Mouse (Mus musculus) limb, embryonic 15.5 days (tissue): ENCODE results near the gene Rps19bp1. TPM values are rescaled to one million over a fixed set of nuclear protein-coding genes. Genes with fewer than 3 reads are reported as not detected.

ENCODE experiments used
- ATAC-seq: fragments of 200-750 bp; cut with Nextera tagmentation; 2 replicates; pipeline ENCODE4 v1.8.0; 2017; ENCODE audit warnings: low read depth, moderate TSS enrichment; ENCODE audit not compliant: insufficient number of reproducible peaks, low FRiP score, low TSS enrichment
- H3K27ac ChIP-seq: fragments of 300-500 bp; sonication (generic); 2 replicates; pipeline ENCODE4 v1.5.1; 2015; ENCODE audit warnings: moderate library complexity, mild to moderate bottlenecking, inconsistent platforms
- H3K27me3 ChIP-seq: fragments of 300-500 bp; sonication (generic); 2 replicates; pipeline ENCODE4 v1.6.1; 2015; ENCODE audit warnings: inconsistent platforms
- H3K36me3 ChIP-seq: fragments of 300-500 bp; sonication (generic); 2 replicates; pipeline ENCODE4 v1.6.1; 2015; ENCODE audit warnings: inconsistent platforms
- H3K4me1 ChIP-seq: fragments of 300-500 bp; sonication (generic); 2 replicates; pipeline ENCODE4 v1.6.1; 2015; ENCODE audit warnings: inconsistent platforms
- H3K4me2 ChIP-seq: fragments of 300-500 bp; sonication (generic); 2 replicates; pipeline ENCODE4 v1.6.1; 2015; ENCODE audit warnings: mild to moderate bottlenecking, inconsistent platforms
- H3K4me3 ChIP-seq: fragments of 300-500 bp; sonication (generic); 2 replicates; pipeline ENCODE4 v1.5.1; 2015; ENCODE audit warnings: mild to moderate bottlenecking, inconsistent platforms
- H3K9ac ChIP-seq: fragments of 300-500 bp; sonication (generic); 2 replicates; pipeline ENCODE4 v1.6.1; 2015; ENCODE audit warnings: inconsistent platforms
- H3K9me3 ChIP-seq: fragments of 300-500 bp; sonication (generic); 2 replicates; pipeline ENCODE4 v1.6.1; 2016; ENCODE audit warnings: inconsistent platforms
- WGBS: fragments of 180-500 bp; shearing (Covaris S2); methylation state at CpG from one replicate; pipeline ENCODE4 v1.1.7; 2015; 5-methylcytosine and 5-hydroxymethylcytosine counted together
- polyA plus RNA-seq: library from polyadenylated mRNA; unstranded; fragments of >200 nt; fragmentation: Nextera tagmentation; extraction: Ambion mirVana; gene quantifications from 2 replicates; pipeline ENCODE4 v1.2.1, GENCODE M21; 2015

Gene Rps19bp1
- polyA plus RNA-seq, 1 experiment from 2014 or later: 57.0 TPM

DNA sequence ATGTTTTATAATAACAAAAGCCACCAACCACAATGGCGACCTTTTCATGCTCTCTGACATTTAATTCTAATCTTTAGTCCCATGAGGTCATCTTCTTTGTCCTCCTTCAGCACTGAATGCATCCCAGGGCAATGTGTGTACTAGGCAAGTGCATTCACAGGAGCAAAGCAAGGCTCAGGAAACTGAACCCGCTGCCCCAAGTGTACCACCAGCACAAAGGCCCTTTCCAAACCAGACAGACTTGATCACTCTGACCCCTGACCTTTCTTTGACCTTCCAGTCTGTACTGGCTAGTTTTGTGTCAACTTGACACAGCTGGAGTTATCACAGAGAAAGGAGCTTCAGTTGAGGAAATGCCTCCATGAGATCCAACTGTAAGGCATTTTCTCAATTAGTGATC, 31.8 kb downstream of the Rps19bp1 start:
- H3K9me3 ChIP-seq: no peaks in the 10 kb centered on the region
- ATAC-seq: no peak
- H3K9ac ChIP-seq: no peak overlapping the region
- 73% methylated on average over 2 of the region's 2 CpGs for WGBS
- no peak overlapping the region for H3K4me3 ChIP-seq
- H3K27me3 ChIP-seq: no peaks in the 10 kb centered on the region
- H3K36me3 ChIP-seq: peaks cover 17% of the 10 kb centered on the region
- no peak overlapping the region for H3K27ac ChIP-seq
- peaks cover 16% of the 10 kb centered on the region for H3K4me1 ChIP-seq
- H3K4me2 ChIP-seq: no peak overlapping the region

DNA sequence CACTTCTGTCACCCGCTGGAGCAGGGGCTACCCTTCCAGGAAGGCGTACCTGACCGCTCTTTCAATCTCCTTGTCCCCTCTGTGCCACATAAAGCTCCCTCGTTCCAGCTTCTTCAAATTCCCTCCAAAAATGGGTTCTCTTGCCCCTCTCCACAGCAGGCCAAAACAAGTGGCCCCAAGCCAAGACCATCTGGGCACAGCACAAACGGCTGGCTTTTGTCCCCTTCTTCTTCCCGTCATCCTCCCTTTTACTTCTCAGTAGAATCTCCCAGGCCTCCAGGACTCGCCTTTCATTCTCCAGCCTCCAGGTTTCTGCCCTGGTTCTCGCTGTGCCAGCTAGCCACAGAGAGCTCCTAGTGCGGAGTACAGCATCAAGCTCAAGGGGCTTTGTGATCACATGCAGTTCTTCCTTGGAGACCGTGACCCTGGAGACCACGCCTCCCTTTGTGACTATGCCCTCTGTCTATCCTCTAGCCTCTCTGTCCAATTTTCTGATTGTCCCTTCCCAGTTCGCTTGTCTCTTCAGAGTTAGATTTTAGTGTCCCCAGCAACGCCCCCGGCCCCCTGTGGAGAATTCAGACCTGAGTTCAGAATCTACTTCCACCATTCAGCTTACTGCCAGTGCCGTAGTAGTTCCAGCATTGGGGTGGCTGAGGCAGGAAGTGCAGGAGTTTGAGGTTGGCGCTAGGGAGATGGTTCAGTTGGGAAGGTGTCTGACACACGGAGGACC, 35.9 kb downstream of the Rps19bp1 start:
- Histone ChIP-seq H3K27ac (no peak overlapping the region), H3K9me3 (no peaks in the 10 kb centered on the region), H3K4me3 (no peak overlapping the region), H3K4me1 (peaks cover 2% of the 10 kb centered on the region), H3K27me3 (no peaks in the 10 kb centered on the region), H3K36me3 (no peaks in the 10 kb centered on the region), H3K9ac (no peak overlapping the region), H3K4me2 (no peak overlapping the region)
- WGBS: 74% methylated on average over 17 of the region's 17 CpGs
- ATAC-seq: no peak

DNA sequence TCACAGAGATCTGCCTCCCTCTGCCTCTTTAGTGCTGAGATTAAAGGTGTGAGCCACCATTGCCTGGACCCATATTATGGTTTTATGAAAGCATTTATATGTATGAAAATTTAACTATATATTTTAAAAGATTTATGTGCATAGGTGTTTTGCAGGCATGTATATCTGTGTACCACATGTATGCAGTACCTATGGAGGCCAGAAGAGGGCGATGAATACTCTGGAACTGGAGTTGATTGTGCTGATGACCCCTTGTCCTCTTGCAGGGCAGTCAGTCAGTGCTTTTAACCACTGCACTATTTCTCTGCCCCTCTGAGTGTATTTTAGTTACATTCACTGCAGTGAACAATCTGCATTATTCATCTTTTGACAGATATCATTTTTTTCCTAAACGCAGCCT, 38.3 kb downstream of the Rps19bp1 start:
- Histone ChIP-seq H3K36me3 (no peaks in the 10 kb centered on the region), H3K4me1 (no peaks in the 10 kb centered on the region), H3K27me3 (no peaks in the 10 kb centered on the region), H3K4me3 (no peak overlapping the region), H3K27ac (no peak overlapping the region), H3K9ac (no peak overlapping the region), H3K9me3 (no peaks in the 10 kb centered on the region), H3K4me2 (no peak overlapping the region)
- ATAC-seq: no peak
- 45% methylated on average over 2 of the region's 2 CpGs for WGBS

DNA sequence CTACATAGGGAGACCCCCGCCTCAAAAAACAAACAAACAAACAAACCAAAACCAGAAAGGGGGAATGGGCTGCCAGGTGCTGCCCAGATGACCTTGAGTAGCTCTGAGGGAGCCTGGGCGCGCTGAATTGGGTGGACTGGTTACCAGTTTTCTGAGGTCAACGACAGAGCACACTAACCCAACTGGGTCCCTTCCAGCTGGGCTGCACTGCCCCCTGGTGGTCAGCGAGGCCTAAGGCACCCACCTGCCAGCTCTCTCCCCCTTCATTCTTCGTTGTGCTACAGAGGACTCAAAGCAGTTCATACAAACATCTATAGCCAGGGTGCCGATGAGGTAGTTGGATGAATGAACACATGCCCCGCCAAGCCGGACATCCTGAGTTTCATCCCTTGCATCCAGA, 38.9 kb downstream of the Rps19bp1 start:
- WGBS: 30% methylated on average over 9 of the region's 9 CpGs
- no peaks in the 10 kb centered on the region for H3K9me3 ChIP-seq
- H3K27ac ChIP-seq: no peak overlapping the region
- no peak for ATAC-seq
- no peak overlapping the region for H3K4me3 ChIP-seq
- H3K36me3 ChIP-seq: no peaks in the 10 kb centered on the region
- no peaks in the 10 kb centered on the region for H3K4me1 ChIP-seq
- H3K27me3 ChIP-seq: no peaks in the 10 kb centered on the region
- no peak overlapping the region for H3K9ac ChIP-seq
- no peak overlapping the region for H3K4me2 ChIP-seq

DNA sequence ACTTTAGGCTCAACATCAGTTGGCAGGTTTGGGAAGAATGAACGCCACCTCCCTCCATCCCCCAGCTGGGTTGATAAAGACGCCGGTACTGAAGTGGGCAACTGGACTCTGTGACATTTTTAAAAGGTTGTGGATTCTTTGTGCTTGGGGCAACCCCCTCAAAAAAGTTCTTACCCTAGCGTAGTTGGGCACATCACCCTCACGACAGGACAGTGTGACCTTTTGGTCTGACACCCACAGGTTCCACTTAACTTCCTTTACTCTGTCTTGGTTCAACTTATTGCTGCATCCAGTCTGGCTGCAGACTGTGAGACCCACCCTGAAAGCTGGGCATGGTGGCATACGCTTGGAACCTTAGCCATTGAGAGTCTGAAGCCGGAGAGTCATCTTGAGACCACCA, 40.4 kb downstream of the Rps19bp1 start:
- no peaks in the 10 kb centered on the region for H3K4me1 ChIP-seq
- H3K9ac ChIP-seq: no peak overlapping the region
- H3K36me3 ChIP-seq: no peaks in the 10 kb centered on the region
- H3K9me3 ChIP-seq: no peaks in the 10 kb centered on the region
- no peak overlapping the region for H3K27ac ChIP-seq
- no peak overlapping the region for H3K4me3 ChIP-seq
- H3K4me2 ChIP-seq: no peak overlapping the region
- H3K27me3 ChIP-seq: no peaks in the 10 kb centered on the region
- ATAC-seq: no peak
- WGBS: 92% methylated on average over 7 of the region's 7 CpGs

DNA sequence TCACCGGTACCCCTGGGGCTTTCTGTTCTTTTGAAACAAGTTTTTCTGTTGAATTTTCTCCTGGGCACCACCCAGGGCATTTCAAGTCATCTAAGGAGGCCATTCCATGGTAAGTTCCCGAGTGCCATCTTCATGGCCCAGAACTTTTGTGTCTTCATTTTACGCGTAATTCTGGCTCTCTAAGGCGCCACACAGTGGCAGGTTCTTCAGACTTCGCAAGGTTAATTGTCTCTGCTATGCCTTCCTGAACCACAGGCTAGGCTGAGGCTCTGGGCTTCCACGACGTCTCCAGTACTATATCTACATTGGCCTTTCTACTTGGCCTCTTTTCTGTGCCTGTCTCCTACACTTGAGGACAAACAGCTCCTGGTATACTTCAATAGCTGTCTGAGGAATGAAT, 43.1 kb downstream of the Rps19bp1 start:
- H3K36me3 ChIP-seq: no peaks in the 10 kb centered on the region

DNA sequence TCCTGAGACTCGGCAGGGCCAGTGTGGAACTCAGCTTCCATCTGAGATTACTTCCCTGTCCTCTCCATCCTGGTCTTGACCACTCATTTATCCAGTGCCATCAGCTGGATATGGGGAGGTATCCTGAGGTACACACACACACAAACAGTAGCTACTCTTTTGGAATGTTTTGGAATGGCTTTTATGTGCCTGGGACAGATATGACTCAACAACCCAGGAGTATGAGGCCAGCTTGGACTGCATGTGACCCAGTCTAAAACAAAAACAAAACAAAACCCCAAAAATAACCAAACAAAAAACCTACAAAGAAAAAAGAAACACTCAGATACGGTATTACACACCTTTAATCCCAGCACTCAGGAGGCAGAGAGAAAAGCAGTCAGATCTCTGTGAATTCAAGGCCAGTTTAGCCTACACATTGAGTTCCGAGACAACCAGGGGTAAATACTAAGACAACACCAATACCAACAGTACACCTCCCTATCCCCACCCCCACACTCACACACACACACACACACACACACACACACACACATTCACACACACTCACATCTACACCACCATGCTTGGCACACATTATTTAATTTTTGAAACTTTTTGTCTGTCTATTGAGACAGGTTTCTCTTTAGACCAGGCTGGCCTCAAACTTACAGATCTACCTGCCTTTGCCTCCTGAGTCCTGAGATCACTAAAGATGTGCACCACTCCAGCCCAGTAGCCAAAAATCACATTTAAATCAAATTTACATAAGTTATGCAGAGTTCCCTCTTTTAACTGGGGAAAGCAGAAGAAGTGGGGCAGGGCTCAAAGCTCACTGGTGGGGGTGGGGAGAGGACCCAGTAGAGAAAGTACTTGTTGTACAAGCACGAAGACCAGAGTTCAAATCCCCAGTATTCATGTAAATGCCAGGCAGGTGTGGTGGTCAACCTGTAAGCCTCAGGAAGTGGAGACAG, 44.1 kb downstream of the Rps19bp1 start:
- H3K4me3 ChIP-seq: no peak overlapping the region
- no peaks in the 10 kb centered on the region for H3K9me3 ChIP-seq
- H3K27ac ChIP-seq: no peak overlapping the region
- WGBS: 63% methylated on average over 4 of the region's 4 CpGs
- H3K36me3 ChIP-seq: no peaks in the 10 kb centered on the region
- no peak for ATAC-seq
- H3K4me2 ChIP-seq: no peak overlapping the region
- no peaks in the 10 kb centered on the region for H3K4me1 ChIP-seq
- no peaks in the 10 kb centered on the region for H3K27me3 ChIP-seq
- H3K9ac ChIP-seq: no peak overlapping the region

More for the DNA sequence above, 43.1 kb downstream of the Rps19bp1 start:
- Histone ChIP-seq H3K27me3 (no peaks in the 10 kb centered on the region), H3K9me3 (no peaks in the 10 kb centered on the region), H3K4me3 (no peak overlapping the region), H3K4me1 (no peaks in the 10 kb centered on the region), H3K27ac (no peak overlapping the region), H3K4me2 (no peak overlapping the region), H3K9ac (no peak overlapping the region)
- ATAC-seq: no peak
- WGBS: 67% methylated on average over 8 of the region's 8 CpGs

DNA sequence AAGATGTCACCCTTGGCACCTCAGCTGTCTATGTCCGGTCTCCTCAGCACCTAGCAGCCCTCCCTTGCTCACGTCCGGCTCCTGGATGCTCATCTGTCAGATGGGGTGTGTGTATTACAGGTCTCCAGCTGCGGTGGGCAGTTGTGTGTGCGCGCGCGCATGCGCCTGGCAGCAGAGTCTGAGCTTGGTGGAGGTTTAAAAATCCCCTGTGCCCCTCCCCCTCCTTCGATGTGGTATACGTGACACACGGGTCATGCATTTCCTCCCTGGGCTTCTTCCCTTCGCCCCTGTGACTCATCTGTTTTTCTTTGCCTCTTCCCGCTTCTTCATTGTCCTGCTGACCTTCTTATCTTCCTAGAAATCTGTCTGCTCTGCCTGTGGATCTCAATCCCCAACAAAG, 44.9 kb downstream of the Rps19bp1 start:
- H3K36me3 ChIP-seq: no peaks in the 10 kb centered on the region
- no peaks in the 10 kb centered on the region for H3K27me3 ChIP-seq
- no peak for ATAC-seq
- H3K4me1 ChIP-seq: no peaks in the 10 kb centered on the region
- WGBS: 40% methylated on average over 14 of the region's 14 CpGs
- H3K9ac ChIP-seq: no peak overlapping the region
- H3K4me3 ChIP-seq: no peak overlapping the region
- H3K9me3 ChIP-seq: no peaks in the 10 kb centered on the region
- no peak overlapping the region for H3K27ac ChIP-seq
- no peak overlapping the region for H3K4me2 ChIP-seq

DNA sequence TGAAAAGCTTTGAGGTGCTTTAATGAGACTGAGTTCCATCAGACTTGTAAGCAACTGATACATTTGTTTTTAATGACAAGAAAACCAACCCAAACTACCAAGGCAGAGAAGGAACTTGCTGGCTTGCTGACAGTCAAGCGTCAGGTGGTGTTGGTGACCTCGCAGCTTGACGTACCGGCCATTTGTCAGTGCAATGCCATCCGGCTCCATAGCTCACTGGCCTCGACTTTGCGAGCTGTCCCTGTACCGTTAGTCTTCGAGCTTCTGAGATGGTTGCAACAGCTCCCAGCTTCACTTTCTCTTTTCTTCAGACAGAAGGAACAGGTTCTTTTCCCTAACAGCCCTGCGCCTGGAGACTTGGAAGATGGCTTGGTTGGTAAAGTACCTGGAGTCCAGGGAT, 46.6 kb downstream of the Rps19bp1 start:
- H3K27me3 ChIP-seq: no peaks in the 10 kb centered on the region
- 80% methylated on average over 10 of the region's 10 CpGs for WGBS
- no peaks in the 10 kb centered on the region for H3K4me1 ChIP-seq
- no peak overlapping the region for H3K4me3 ChIP-seq
- H3K9ac ChIP-seq: no peak overlapping the region
- ATAC-seq: no peak
- H3K27ac ChIP-seq: no peak overlapping the region
- H3K9me3 ChIP-seq: no peaks in the 10 kb centered on the region
- H3K36me3 ChIP-seq: peaks cover 9% of the 10 kb centered on the region; the same call in 1 of the 2 replicates
- no peak overlapping the region for H3K4me2 ChIP-seq

DNA sequence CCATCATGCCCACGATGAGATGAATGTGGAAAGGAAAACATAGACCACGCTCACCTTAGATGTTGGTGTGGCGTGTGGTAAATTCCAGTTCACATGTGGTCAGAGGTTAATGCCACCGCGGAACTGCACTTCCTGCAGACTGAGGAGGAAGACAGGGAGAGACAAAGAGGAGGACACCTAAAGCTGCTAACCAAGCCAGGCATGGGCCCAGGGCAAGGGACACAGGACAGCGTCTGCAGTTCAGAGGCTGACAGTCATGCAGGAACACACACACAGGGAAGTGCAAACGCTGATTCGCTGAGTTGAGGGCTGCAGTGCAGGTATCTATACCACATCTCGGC, 47.7 kb downstream of the Rps19bp1 start:
- Histone ChIP-seq H3K27me3 (no peaks in the 10 kb centered on the region), H3K9ac (no peak overlapping the region), H3K27ac (no peak overlapping the region), H3K4me1 (no peaks in the 10 kb centered on the region), H3K9me3 (no peaks in the 10 kb centered on the region), H3K4me3 (no peak overlapping the region), H3K36me3 (peaks cover 20% of the 10 kb centered on the region), H3K4me2 (no peak overlapping the region)
- 64% methylated on average over 9 of the region's 9 CpGs for WGBS
- no peak for ATAC-seq

DNA sequence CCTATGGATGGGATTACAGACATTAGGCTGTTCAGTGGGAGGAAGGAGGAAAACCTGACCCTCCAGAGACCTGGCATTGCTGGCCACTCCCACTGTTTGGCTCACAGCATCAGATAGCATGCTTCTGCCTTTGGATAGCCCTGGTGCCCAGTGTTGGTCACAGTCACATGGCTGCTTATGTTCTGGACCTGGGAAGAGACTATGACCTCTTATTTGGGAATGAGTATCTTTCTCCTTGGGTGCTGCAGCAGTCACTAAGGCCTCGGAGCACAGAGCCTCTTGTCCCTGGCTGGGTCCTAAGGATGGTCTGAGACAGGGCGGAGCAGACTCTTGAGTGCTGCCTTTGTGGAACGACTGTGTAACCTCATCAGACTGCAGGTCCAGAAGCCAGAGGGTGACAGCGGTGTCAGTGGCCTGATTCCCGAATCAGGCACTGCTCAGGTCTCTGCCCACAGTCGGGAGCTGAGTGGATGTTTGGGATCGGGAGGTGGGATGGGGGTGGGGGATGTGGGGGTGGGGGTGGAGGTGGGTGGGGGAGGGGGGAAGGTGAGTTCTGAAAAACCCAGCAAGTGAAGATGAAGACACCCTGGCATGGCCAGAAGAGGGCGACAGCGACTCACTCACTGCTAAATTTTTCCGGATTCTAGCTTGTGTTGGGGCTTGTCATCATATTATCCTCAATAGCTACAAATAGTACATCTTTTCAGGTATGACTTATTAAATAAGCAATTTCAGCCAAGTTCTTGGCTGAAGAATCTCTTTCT, 48.2 kb downstream of the Rps19bp1 start:
- Histone ChIP-seq H3K9ac (no peak overlapping the region), H3K27me3 (no peaks in the 10 kb centered on the region), H3K4me2 (no peak overlapping the region), H3K4me3 (no peak overlapping the region), H3K4me1 (no peaks in the 10 kb centered on the region), H3K9me3 (no peaks in the 10 kb centered on the region), H3K27ac (no peak overlapping the region), H3K36me3 (peaks cover 25% of the 10 kb centered on the region)
- ATAC-seq: no peak
- 17% methylated on average over 10 of the region's 10 CpGs for WGBS

DNA sequence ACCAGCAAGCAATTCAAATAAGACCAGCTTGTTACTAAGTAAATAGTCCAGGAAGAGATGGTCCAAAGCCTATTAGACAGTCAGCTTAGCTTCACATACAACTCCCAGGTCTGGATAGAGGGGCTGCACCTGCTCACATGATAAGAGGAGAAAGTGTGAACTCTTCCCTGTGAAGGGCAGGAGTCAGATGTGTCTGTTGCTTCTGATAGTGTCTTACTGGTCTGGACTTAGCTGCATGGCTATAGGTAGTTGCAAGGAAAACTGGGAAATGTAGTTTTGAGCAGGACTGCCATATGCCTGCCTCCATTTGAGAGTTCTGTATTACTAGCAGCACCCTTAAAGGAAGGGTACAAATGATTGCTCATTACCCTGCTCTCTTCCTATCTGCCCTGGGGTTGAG, 50.4 kb downstream of the Rps19bp1 start:
- H3K27me3 ChIP-seq: no peaks in the 10 kb centered on the region
- no peaks in the 10 kb centered on the region for H3K4me1 ChIP-seq
- H3K4me3 ChIP-seq: no peak overlapping the region
- H3K27ac ChIP-seq: no peak overlapping the region
- H3K36me3 ChIP-seq: peaks cover 28% of the 10 kb centered on the region
- H3K4me2 ChIP-seq: no peak overlapping the region
- H3K9ac ChIP-seq: no peak overlapping the region
- no peaks in the 10 kb centered on the region for H3K9me3 ChIP-seq
- ATAC-seq: no peak
